Mouse (Mus musculus): ENCODE measurements at regions not wholly inside any gene's neighbourhood (a gene's known extent, or its start where the extent isn't known, plus 50 kb on each side); places are given as distances from the start of the nearest gene placed in this dataset.

- H3K4me2 ChIP-seq = no peak overlapping the region
Measured at GRCm38 (mm10) chr7:133435596-133436357, 166.2 kb downstream of the Tex36 start.

GRCm38 (mm10) chr7:133434027-133434820 lies 167.7 kb downstream of the Tex36 start:
- no peak for ATAC-seq (ENCODE audit: insufficient number of reproducible peaks, insufficient read depth, low FRiP score, low TSS enrichment, low read depth)
- Histone ChIP-seq H3K9ac (no peak overlapping the region), H3K4me2 (no peak overlapping the region), H3K27me3 (no peaks in the 10 kb centered on the region), H3K9me3 (no peaks in the 10 kb centered on the region), H3K4me3 (no peak overlapping the region), H3K4me1 (peaks cover 17% of the 10 kb centered on the region), H3K36me3 (no peaks in the 10 kb centered on the region), H3K27ac (no peak overlapping the region)
- WGBS = 68% methylated on average over 17 of the region's 17 CpGs

More at GRCm38 (mm10) chr7:133435596-133436357, 166.2 kb downstream of the Tex36 start:
- Histone ChIP-seq H3K36me3 (no peaks in the 10 kb centered on the region), H3K27me3 (no peaks in the 10 kb centered on the region), H3K9me3 (no peaks in the 10 kb centered on the region), H3K9ac (no peak overlapping the region), H3K4me1 (peaks cover 26% of the 10 kb centered on the region), H3K4me3 (no peak overlapping the region), H3K27ac (no peak overlapping the region)
- ATAC-seq (ENCODE audit: insufficient number of reproducible peaks, insufficient read depth, low FRiP score, low TSS enrichment, low read depth) = no peak
- 70% methylated on average over 14 of the region's 14 CpGs for WGBS

GRCm38 (mm10) chr7:133432343-133432742 lies 169.6 kb downstream of the Tex36 start:
- Histone ChIP-seq H3K27ac (no peak overlapping the region), H3K4me1 (peaks cover 8% of the 10 kb centered on the region; the same call in 1 of the 2 replicates), H3K4me3 (no peak overlapping the region), H3K9ac (no peak overlapping the region), H3K27me3 (no peaks in the 10 kb centered on the region), H3K4me2 (no peak overlapping the region), H3K9me3 (no peaks in the 10 kb centered on the region), H3K36me3 (no peaks in the 10 kb centered on the region)
- 84% methylated on average over 1 of the region's 1 CpGs for WGBS
- no peak for ATAC-seq (ENCODE audit: insufficient number of reproducible peaks, insufficient read depth, low FRiP score, low TSS enrichment, low read depth)

GRCm38 (mm10) chr7:133402072-133402471 lies 199.9 kb downstream of the Tex36 start:
- peaks cover 5% of the 10 kb centered on the region; the same call in 1 of the 2 replicates for H3K4me1 ChIP-seq
- H3K9ac ChIP-seq = no peak overlapping the region
- no peaks in the 10 kb centered on the region for H3K27me3 ChIP-seq
- no peak overlapping the region for H3K4me3 ChIP-seq
- no peaks in the 10 kb centered on the region for H3K9me3 ChIP-seq
- H3K36me3 ChIP-seq = no peaks in the 10 kb centered on the region
- no peak overlapping the region for H3K4me2 ChIP-seq
- no peak for ATAC-seq (ENCODE audit: insufficient number of reproducible peaks, insufficient read depth, low FRiP score, low TSS enrichment, low read depth)
- H3K27ac ChIP-seq = no peak overlapping the region
- WGBS = 60% methylated on average over 2 of the region's 2 CpGs

- peaks cover 5% of the 10 kb centered on the region; the same call in 1 of the 2 replicates for H3K4me1 ChIP-seq
- no peak for ATAC-seq (ENCODE audit: insufficient number of reproducible peaks, insufficient read depth, low FRiP score, low TSS enrichment, low read depth)
- no peak overlapping the region for H3K9ac ChIP-seq
- H3K9me3 ChIP-seq = no peaks in the 10 kb centered on the region
- H3K36me3 ChIP-seq = no peaks in the 10 kb centered on the region
- H3K4me2 ChIP-seq = no peak overlapping the region
- 65% methylated on average over 4 of the region's 4 CpGs for WGBS
- no peak overlapping the region for H3K4me3 ChIP-seq
- no peak overlapping the region for H3K27ac ChIP-seq
- H3K27me3 ChIP-seq = no peaks in the 10 kb centered on the region
Measured at GRCm38 (mm10) chr7:133400691-133401090, 201.3 kb downstream of the Tex36 start.

- Histone ChIP-seq H3K27me3 (no peaks in the 10 kb centered on the region), H3K36me3 (no peaks in the 10 kb centered on the region), H3K4me1 (no peaks in the 10 kb centered on the region), H3K9me3 (no peaks in the 10 kb centered on the region), H3K4me3 (no peak overlapping the region), H3K27ac (no peak overlapping the region), H3K9ac (no peak overlapping the region), H3K4me2 (no peak overlapping the region)
- WGBS = 85% methylated on average over 6 of the region's 6 CpGs
- no peak for ATAC-seq (ENCODE audit: insufficient number of reproducible peaks, insufficient read depth, low FRiP score, low TSS enrichment, low read depth)
Measured at GRCm38 (mm10) chr7:133388716-133389115, 213.2 kb downstream of the Tex36 start.

- Histone ChIP-seq H3K4me2 (no peak overlapping the region), H3K36me3 (no peaks in the 10 kb centered on the region), H3K4me3 (no peak overlapping the region), H3K4me1 (peaks cover 4% of the 10 kb centered on the region; the same call in 1 of the 2 replicates), H3K9ac (no peak overlapping the region), H3K27ac (no peak overlapping the region), H3K9me3 (no peaks in the 10 kb centered on the region), H3K27me3 (no peaks in the 10 kb centered on the region)
- no peak for ATAC-seq (ENCODE audit: insufficient number of reproducible peaks, insufficient read depth, low FRiP score, low TSS enrichment, low read depth)
- WGBS = 61% methylated on average over 7 of the region's 7 CpGs
Measured at GRCm38 (mm10) chr7:133382032-133382712, 219.8 kb downstream of the Tex36 start.

- no peak overlapping the region for H3K27ac ChIP-seq
- WGBS = 88% methylated on average over 1 of the region's 1 CpGs
- ATAC-seq (ENCODE audit: insufficient number of reproducible peaks, insufficient read depth, low FRiP score, low TSS enrichment, low read depth) = no peak
- H3K4me1 ChIP-seq = peaks cover 4% of the 10 kb centered on the region; the same call in 1 of the 2 replicates
- H3K9me3 ChIP-seq = no peaks in the 10 kb centered on the region
- H3K9ac ChIP-seq = no peak overlapping the region
- H3K4me3 ChIP-seq = no peak overlapping the region
- H3K27me3 ChIP-seq = no peaks in the 10 kb centered on the region
- H3K4me2 ChIP-seq = no peak overlapping the region
- H3K36me3 ChIP-seq = no peaks in the 10 kb centered on the region
Measured at GRCm38 (mm10) chr7:133379373-133379772, 222.6 kb downstream of the Tex36 start.

GRCm38 (mm10) chr7:133378338-133378737 lies 223.6 kb downstream of the Tex36 start:
- no peak overlapping the region for H3K4me2 ChIP-seq
- no peaks in the 10 kb centered on the region for H3K36me3 ChIP-seq
- no peak overlapping the region for H3K27ac ChIP-seq
- no peaks in the 10 kb centered on the region for H3K9me3 ChIP-seq
- WGBS = 84% methylated on average over 5 of the region's 5 CpGs
- no peak for ATAC-seq (ENCODE audit: insufficient number of reproducible peaks, insufficient read depth, low FRiP score, low TSS enrichment, low read depth)
- H3K9ac ChIP-seq = no peak overlapping the region
- no peaks in the 10 kb centered on the region for H3K27me3 ChIP-seq
- H3K4me1 ChIP-seq = peaks cover 4% of the 10 kb centered on the region; the same call in 1 of the 2 replicates
- no peak overlapping the region for H3K4me3 ChIP-seq

- 65% methylated on average over 8 of the region's 8 CpGs for WGBS
- no peak overlapping the region for H3K27ac ChIP-seq
- no peak overlapping the region for H3K4me2 ChIP-seq
- no peaks in the 10 kb centered on the region for H3K27me3 ChIP-seq
- H3K9me3 ChIP-seq = no peaks in the 10 kb centered on the region
- ATAC-seq (ENCODE audit: insufficient number of reproducible peaks, insufficient read depth, low FRiP score, low TSS enrichment, low read depth) = no peak
- no peaks in the 10 kb centered on the region for H3K4me1 ChIP-seq
- H3K4me3 ChIP-seq = no peak overlapping the region
- no peaks in the 10 kb centered on the region for H3K36me3 ChIP-seq
- no peak overlapping the region for H3K9ac ChIP-seq
Measured at GRCm38 (mm10) chr7:133376833-133377484, 225.0 kb downstream of the Tex36 start.

- Histone ChIP-seq H3K27me3 (no peaks in the 10 kb centered on the region), H3K4me3 (no peak overlapping the region), H3K9me3 (no peaks in the 10 kb centered on the region), H3K9ac (no peak overlapping the region), H3K27ac (no peak overlapping the region), H3K4me2 (no peak overlapping the region), H3K4me1 (no peaks in the 10 kb centered on the region), H3K36me3 (no peaks in the 10 kb centered on the region)
- WGBS = 48% methylated on average over 2 of the region's 2 CpGs
- ATAC-seq (ENCODE audit: insufficient number of reproducible peaks, insufficient read depth, low FRiP score, low TSS enrichment, low read depth) = no peak
Measured at GRCm38 (mm10) chr7:133372695-133373094, 229.3 kb downstream of the Tex36 start.

Measured in embryonic facial prominence, embryonic 13.5 days (tissue).